Mouse (Mus musculus): ENCODE data around the gene Plekhh1.

- TF ChIP-seq MAX (IDR thresholded peaks at IDR 0.05) = no peak
- no peak for TF ChIP-seq CEBPB (IDR thresholded peaks at IDR 0.05; ENCODE audit: low read depth)
- no peak for TF ChIP-seq CTCF (IDR thresholded peaks at IDR 0.05; ENCODE audit: control insufficient read depth, insufficient read depth, insufficient read length)
- no peak for TF ChIP-seq USF1 (IDR thresholded peaks at IDR 0.05; ENCODE audit: low read depth)
- TF ChIP-seq MYOD1 (IDR thresholded peaks at IDR 0.05; ENCODE audit: control insufficient read depth, insufficient read length, low read depth) = no peak
- no peak for TF ChIP-seq MYOG (IDR thresholded peaks at IDR 0.05; ENCODE audit: control insufficient read depth, extremely low read depth, insufficient read length)
These were observed 37.5 kb downstream of the Plekhh1 start for GRCm38 (mm10) chr12:79066431-79066830.

Measured in C2C12 (cell line).